Mouse (Mus musculus): Measurements from ENCODE around the gene Mettl9.

The Mettl9 gene

GRCm38 (mm10) chr7:121045671-121046453 lies 11.6 kb downstream of the Mettl9 start:
- DNase-seq: peak in 1 of 2 experiments; percentile 47

- no peak for DNase-seq
These were observed 13.4 kb downstream of the Mettl9 start for GRCm38 (mm10) chr7:121047624-121048023.

- DNase-seq: no peak
These were observed 18.8 kb downstream of the Mettl9 start for GRCm38 (mm10) chr7:121053071-121053470.

GRCm38 (mm10) chr7:121059477-121060218 lies 25.4 kb downstream of the Mettl9 start:
- DNase-seq: no peak

GRCm38 (mm10) chr7:121064309-121064708 lies 30.1 kb downstream of the Mettl9 start:
- no peak for DNase-seq

- DNase-seq: no peak
These were observed 37.0 kb downstream of the Mettl9 start for GRCm38 (mm10) chr7:121071276-121071675.

- DNase-seq: no peak
These were observed 38.3 kb downstream of the Mettl9 start for GRCm38 (mm10) chr7:121072506-121072905.

GRCm38 (mm10) chr7:121074281-121074680 lies 40.0 kb downstream of the Mettl9 start, which contains the start of gene Igsf6:
TSS of gene Igsf6 (minus strand) at chr7:121074572.
- peak; percentile 31 to 34 for DNase-seq

GRCm38 (mm10) chr7:121074801-121075400 lies 40.7 kb downstream of the Mettl9 start:
- DNase-seq: no peak

- DNase-seq: no peak
These were observed 41.2 kb downstream of the Mettl9 start for GRCm38 (mm10) chr7:121075416-121075815.

GRCm38 (mm10) chr7:121077311-121077710 lies 43.1 kb downstream of the Mettl9 start:
- no peak for DNase-seq

GRCm38 (mm10) chr7:121077829-121078228 lies 43.6 kb downstream of the Mettl9 start:
- DNase-seq: peak; percentile 43 to 62

GRCm38 (mm10) chr7:121081350-121081749 lies 47.1 kb downstream of the Mettl9 start, which contains the start of gene Otoa:
TSS of gene Otoa (plus strand) at chr7:121081650.
- DNase-seq: no peak

- DNase-seq: no peak
These were observed 47.6 kb downstream of the Mettl9 start for GRCm38 (mm10) chr7:121081816-121082215.

GRCm38 (mm10) chr7:121082949-121083513 lies 48.8 kb downstream of the Mettl9 start:
- no peak for DNase-seq

- no peak for DNase-seq
These were observed 50.7 kb downstream of the Mettl9 start for GRCm38 (mm10) chr7:121084840-121085453.

GRCm38 (mm10) chr7:121085500-121085899 lies 51.3 kb downstream of the Mettl9 start:
- DNase-seq: no peak

- DNase-seq: no peak
These were observed 54.5 kb downstream of the Mettl9 start for GRCm38 (mm10) chr7:121088745-121089144.

- no peak for DNase-seq
These were observed 56.5 kb downstream of the Mettl9 start for GRCm38 (mm10) chr7:121090748-121091147.

- no peak for DNase-seq
These were observed 58.8 kb downstream of the Mettl9 start for GRCm38 (mm10) chr7:121093026-121093425.

- no peak for DNase-seq
These were observed 64.6 kb downstream of the Mettl9 start for GRCm38 (mm10) chr7:121098614-121099389.

- DNase-seq: peak; percentile 9 to 47
These were observed 73.6 kb downstream of the Mettl9 start for GRCm38 (mm10) chr7:121107851-121108250.
